Mouse (Mus musculus) adrenal gland, adult 10 weeks (tissue): Measurements from ENCODE around the gene Sept9. TPM values are rescaled to one million over a fixed set of nuclear protein-coding genes. Genes with fewer than 3 reads are reported as not detected.

Experiments
- polyA plus RNA-seq: library from polyadenylated mRNA; stranded (reverse); fragments of 350-450 nt; fragmentation: Illumina TruSeq; extraction: RNeasy Lipid Tissue Mini Kit (QIAGEN cat#74804); gene quantifications from one replicate; pipeline ENCODE4 v1.2.3, GENCODE M21; 2014; ENCODE audit warnings: low read depth, low replicate concordance

Gene Sept9
- polyA plus RNA-seq = 16.4 TPM

GRCm38 (mm10) chr11:117199282-117200175 lies at the start of gene Sept9:
TSS of gene Sept9 (plus strand) at chr11:117199661.

Other genes with a start within 250 kb of the Sept9 start
- 35.2 TPM for gene Sec14l1, start 84.5 kb upstream of the Sept9 start, polyA plus RNA-seq